Mouse (Mus musculus) liver, adult 2 months (tissue): ENCODE data around the gene Sct.

Experiments used
- CTCF ChIP-seq: fragments of 200-500 bp; IDR thresholded peaks from 2 replicates; pipeline ENCODE4 v1.5.1; 2011; ENCODE audit warnings: low read depth, low read length, control low read depth
- POLR2A ChIP-seq: fragments of 200-500 bp; IDR thresholded peaks from 2 replicates; pipeline ENCODE4 v1.6.1; 2011; ENCODE audit warnings: low read length, control low read depth; ENCODE audit not compliant: insufficient read depth; ENCODE audit errors: extremely low read depth

DNA sequence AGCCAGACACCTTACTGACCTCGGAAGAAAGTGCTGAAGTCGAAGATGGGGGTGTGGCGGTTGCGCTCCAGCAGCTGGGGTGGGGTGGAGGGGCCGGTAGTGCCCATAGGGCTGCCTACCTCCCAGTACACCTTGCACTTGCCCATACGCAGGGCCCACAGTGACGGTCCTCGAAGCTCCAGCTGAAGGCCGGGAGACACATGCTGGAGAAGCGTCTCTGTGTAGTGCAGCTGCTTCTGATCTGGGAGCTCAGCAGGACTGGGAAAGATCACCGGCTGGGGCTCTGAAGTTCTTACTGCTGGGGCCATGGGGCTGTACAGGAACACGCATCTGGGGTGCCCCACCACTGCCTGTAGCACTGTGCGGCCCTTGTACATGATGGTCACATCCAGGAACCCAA, 15.3 kb downstream of the Sct start:
- no peak for TF ChIP-seq POLR2A
- no peak for TF ChIP-seq CTCF
